In the genomic region with DNA sequence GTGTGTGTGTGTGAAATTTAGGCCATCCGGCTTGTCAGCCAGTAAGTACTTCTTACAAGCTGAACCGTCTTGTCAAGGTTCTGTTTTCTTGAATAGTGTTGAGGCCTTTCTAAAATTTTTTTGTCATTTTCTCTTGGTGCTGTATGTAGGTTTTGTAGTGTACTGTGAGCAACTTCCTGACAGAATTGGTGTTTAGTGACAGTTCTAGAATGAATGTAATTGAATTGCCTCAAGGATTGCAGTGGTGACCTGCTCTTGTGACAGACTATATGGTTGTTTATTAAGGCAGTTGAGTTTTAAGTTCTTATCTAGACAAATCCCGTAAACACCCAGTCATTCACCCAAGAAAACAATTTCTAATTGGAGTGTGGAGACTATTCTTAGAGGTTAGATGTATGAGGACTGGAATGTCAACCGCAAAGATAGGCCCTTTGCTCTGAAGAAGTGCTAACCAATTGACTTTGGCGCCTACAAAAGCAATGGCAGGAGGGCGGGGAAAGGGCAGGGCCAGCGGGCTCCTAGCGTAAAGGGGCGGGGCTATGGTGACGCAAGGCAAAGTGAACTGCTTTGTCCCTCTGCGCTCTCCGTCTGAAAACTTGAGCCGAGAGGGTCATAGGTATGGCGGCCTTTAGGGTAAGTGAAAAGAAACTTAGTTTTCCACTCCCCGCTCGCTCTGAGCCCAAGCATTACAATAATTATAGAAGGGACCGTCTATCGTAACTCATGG, we compare ENCODE assay signal across 1 mouse cellular context.
TF ChIP-seq lines count a peak whose summit lies in the region.

TSS of gene Apool (plus strand) at position 531 of the 727 bp plus-strand sequence.

TF ChIP-seq in myocyte, 11 proteins besides CTCF, POLR2A, EP300 and RAD21 (continued from another document):
- TF ChIP-seq USF1 (IDR thresholded peaks at IDR 0.05; ENCODE audit: low read depth), result no peak
- no peak for TF ChIP-seq TCF12 (IDR thresholded peaks at IDR 0.05; ENCODE audit: insufficient read depth, poor library complexity, severe bottlenecking)
- no peak for TF ChIP-seq SRF (IDR thresholded peaks at IDR 0.05; ENCODE audit: control insufficient read depth, insufficient read length, low read depth)
- TF ChIP-seq POLR2AphosphoS2 (IDR thresholded peaks at IDR 0.05; ENCODE audit: insufficient read length, low read depth), result peak; percentile 34
